Mouse (Mus musculus) kidney, postnatal 25 days (tissue): ENCODE measurements around the gene Cacna1e.

ENCODE experiments used
- DNase-seq, 2 experiments: peaks; one replicate each; pipeline ENCODE4 v3.0.0; 2021; ENCODE audit warnings: mixed read lengths in 2 of 2

Gene Cacna1e

GRCm38 (mm10) chr1:154491071-154491470, 393.2 kb downstream of the Cacna1e start:
- no peak for DNase-seq

GRCm38 (mm10) chr1:154476671-154477070, 407.6 kb downstream of the Cacna1e start:
- DNase-seq: no peak

GRCm38 (mm10) chr1:154475706-154476105, 408.6 kb downstream of the Cacna1e start:
- DNase-seq: no peak

GRCm38 (mm10) chr1:154474156-154474555, 410.1 kb downstream of the Cacna1e start:
- no peak for DNase-seq

GRCm38 (mm10) chr1:154467265-154467664, 417.0 kb downstream of the Cacna1e start:
- DNase-seq: no peak

- DNase-seq: no peak
Measured at GRCm38 (mm10) chr1:154461521-154461920, 422.8 kb downstream of the Cacna1e start.

- DNase-seq: no peak
Measured at GRCm38 (mm10) chr1:154460067-154460466, 424.2 kb downstream of the Cacna1e start.

- no peak for DNase-seq
Measured at GRCm38 (mm10) chr1:154458601-154459000, 425.7 kb downstream of the Cacna1e start.

GRCm38 (mm10) chr1:154450799-154451198, 433.5 kb downstream of the Cacna1e start:
- DNase-seq: no peak

- DNase-seq: no peak
Measured at GRCm38 (mm10) chr1:154446456-154446855, 437.8 kb downstream of the Cacna1e start.

- DNase-seq: no peak
Measured at GRCm38 (mm10) chr1:154433520-154433919, 450.8 kb downstream of the Cacna1e start.

- no peak for DNase-seq
Measured at GRCm38 (mm10) chr1:154433112-154433511, 451.2 kb downstream of the Cacna1e start.

GRCm38 (mm10) chr1:154428276-154428675, 456.0 kb downstream of the Cacna1e start:
- no peak for DNase-seq

GRCm38 (mm10) chr1:154418278-154418677, 466.0 kb downstream of the Cacna1e start:
- no peak for DNase-seq

GRCm38 (mm10) chr1:154416384-154417155, 467.7 kb downstream of the Cacna1e start:
- DNase-seq: peak; percentile 29 to 56

GRCm38 (mm10) chr1:154415826-154416225, 468.5 kb downstream of the Cacna1e start:
- no peak for DNase-seq

GRCm38 (mm10) chr1:154413138-154413537, 471.2 kb downstream of the Cacna1e start:
- no peak for DNase-seq

- DNase-seq: no peak
Measured at GRCm38 (mm10) chr1:154409051-154409450, 475.2 kb downstream of the Cacna1e start.

GRCm38 (mm10) chr1:154391979-154392378, 492.3 kb downstream of the Cacna1e start:
- no peak for DNase-seq
